Mouse (Mus musculus) forebrain, embryonic 13.5 days (tissue): ENCODE measurements at regions not wholly inside any gene's neighbourhood (a gene's known extent, or its start where the extent isn't known, plus 50 kb on each side); places are given as distances from the start of the nearest gene placed in this dataset.

ENCODE experiments used
- ATAC-seq: fragments of 200-750 bp; cut with Nextera tagmentation; 2 replicates; pipeline ENCODE4 v1.8.0; 2017
- H3K27ac ChIP-seq: fragments of 300-500 bp; sonication (generic); 2 replicates; pipeline ENCODE4 v1.5.1; 2015; ENCODE audit warnings: inconsistent platforms, mild to moderate bottlenecking, moderate library complexity
- H3K27me3 ChIP-seq: fragments of 300-500 bp; sonication (generic); 2 replicates; pipeline ENCODE4 v1.6.1; 2015; ENCODE audit warnings: mild to moderate bottlenecking, inconsistent platforms
- H3K36me3 ChIP-seq: fragments of 300-500 bp; sonication (generic); 2 replicates; pipeline ENCODE4 v1.6.1; 2015; ENCODE audit warnings: mild to moderate bottlenecking, inconsistent platforms; ENCODE audit not compliant: poor library complexity, severe bottlenecking
- H3K4me1 ChIP-seq: fragments of 300-500 bp; sonication (generic); 2 replicates; pipeline ENCODE4 v1.6.1; 2015; ENCODE audit warnings: inconsistent platforms
- H3K4me2 ChIP-seq: fragments of 300-500 bp; sonication (generic); 2 replicates; pipeline ENCODE4 v1.6.1; 2015; ENCODE audit warnings: inconsistent platforms, mild to moderate bottlenecking, moderate library complexity
- H3K4me3 ChIP-seq: fragments of 300-500 bp; sonication (generic); 2 replicates; pipeline ENCODE4 v1.5.1; 2015; ENCODE audit warnings: mild to moderate bottlenecking, inconsistent platforms
- H3K9ac ChIP-seq: fragments of 300-500 bp; sonication (generic); 2 replicates; pipeline ENCODE4 v1.6.1; 2015; ENCODE audit warnings: mild to moderate bottlenecking, inconsistent platforms
- H3K9me3 ChIP-seq: fragments of 300-500 bp; sonication (generic); replicated peaks from 2 replicates; pipeline ENCODE4 v1.6.1; 2016; ENCODE audit warnings: inconsistent platforms
- WGBS: fragments of 180-500 bp; shearing (Covaris S2); methylation state at CpG from one replicate; pipeline ENCODE4 v1.1.7; 2015; 5-methylcytosine and 5-hydroxymethylcytosine counted together

DNA sequence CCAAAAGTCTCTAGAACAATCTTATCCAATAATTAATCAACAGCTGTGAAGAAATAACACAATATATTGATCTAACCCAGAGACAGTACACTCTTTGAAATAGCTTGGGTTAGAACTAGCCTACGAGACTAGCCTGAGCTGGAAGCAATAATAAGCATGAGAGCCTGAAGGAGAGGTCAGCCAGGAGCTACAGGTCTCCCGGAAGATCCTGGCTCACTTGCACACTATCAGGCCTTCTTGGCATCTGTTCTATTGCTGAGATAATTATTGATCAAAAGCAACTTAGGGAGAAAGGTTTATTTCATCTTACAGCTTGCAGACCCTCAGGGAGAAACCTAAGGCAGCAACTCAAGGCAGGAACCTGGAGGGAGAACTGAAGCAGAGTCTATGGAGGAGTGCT, 64.0 kb upstream of the Hes1 start:
- Histone ChIP-seq H3K4me1 (peaks cover 6% of the 10 kb centered on the region), H3K9me3 (no peaks in the 10 kb centered on the region), H3K27me3 (peaks cover under 1% of the 10 kb centered on the region; the same call in 1 of the 2 replicates), H3K4me2 (no peak overlapping the region), H3K4me3 (no peak overlapping the region), H3K36me3 (no peaks in the 10 kb centered on the region), H3K9ac (no peak overlapping the region), H3K27ac (no peak overlapping the region)
- WGBS, result 84% methylated on average over 2 of the region's 2 CpGs
- ATAC-seq, result no peak

GRCm38 (mm10) chr16:30005124-30005523, 59.1 kb upstream of the Hes1 start:
- Histone ChIP-seq H3K9me3 (no peaks in the 10 kb centered on the region), H3K4me2 (no peak overlapping the region), H3K4me1 (peaks cover 19% of the 10 kb centered on the region), H3K4me3 (no peak overlapping the region), H3K27ac (no peak overlapping the region), H3K36me3 (no peaks in the 10 kb centered on the region), H3K27me3 (peaks cover 21% of the 10 kb centered on the region; the same call in 1 of the 2 replicates), H3K9ac (no peak overlapping the region)
- 74% methylated on average over 3 of the region's 3 CpGs for WGBS
- no peak for ATAC-seq

- Histone ChIP-seq H3K27me3 (peaks cover 26% of the 10 kb centered on the region; the same call in 1 of the 2 replicates), H3K36me3 (no peaks in the 10 kb centered on the region), H3K4me3 (no peak overlapping the region), H3K9ac (no peak overlapping the region), H3K4me1 (peaks cover 19% of the 10 kb centered on the region), H3K27ac (no peak overlapping the region), H3K9me3 (no peaks in the 10 kb centered on the region), H3K4me2 (no peak overlapping the region)
- no peak for ATAC-seq
- WGBS, result 60% methylated on average over 4 of the region's 4 CpGs
Measured at GRCm38 (mm10) chr16:30006826-30007225, 57.4 kb upstream of the Hes1 start.

- no peaks in the 10 kb centered on the region for H3K9me3 ChIP-seq
- H3K27me3 ChIP-seq, result peaks cover 28% of the 10 kb centered on the region; the same call in 1 of the 2 replicates
- peak overlapping the region; percentile 46 for H3K4me3 ChIP-seq
- H3K36me3 ChIP-seq, result no peaks in the 10 kb centered on the region
- ATAC-seq, result peak; percentile 97
- WGBS, result 1% methylated on average over 41 of the region's 62 CpGs
- H3K4me2 ChIP-seq, result peak overlapping the region; percentile 90
- peak overlapping the region; percentile 60 for H3K9ac ChIP-seq
- peak overlapping the region; percentile 46; the same call in 1 of the 2 replicates for H3K27ac ChIP-seq
- peaks cover 19% of the 10 kb centered on the region for H3K4me1 ChIP-seq
Measured at GRCm38 (mm10) chr16:30008451-30009357, 55.5 kb upstream of the Hes1 start.

DNA sequence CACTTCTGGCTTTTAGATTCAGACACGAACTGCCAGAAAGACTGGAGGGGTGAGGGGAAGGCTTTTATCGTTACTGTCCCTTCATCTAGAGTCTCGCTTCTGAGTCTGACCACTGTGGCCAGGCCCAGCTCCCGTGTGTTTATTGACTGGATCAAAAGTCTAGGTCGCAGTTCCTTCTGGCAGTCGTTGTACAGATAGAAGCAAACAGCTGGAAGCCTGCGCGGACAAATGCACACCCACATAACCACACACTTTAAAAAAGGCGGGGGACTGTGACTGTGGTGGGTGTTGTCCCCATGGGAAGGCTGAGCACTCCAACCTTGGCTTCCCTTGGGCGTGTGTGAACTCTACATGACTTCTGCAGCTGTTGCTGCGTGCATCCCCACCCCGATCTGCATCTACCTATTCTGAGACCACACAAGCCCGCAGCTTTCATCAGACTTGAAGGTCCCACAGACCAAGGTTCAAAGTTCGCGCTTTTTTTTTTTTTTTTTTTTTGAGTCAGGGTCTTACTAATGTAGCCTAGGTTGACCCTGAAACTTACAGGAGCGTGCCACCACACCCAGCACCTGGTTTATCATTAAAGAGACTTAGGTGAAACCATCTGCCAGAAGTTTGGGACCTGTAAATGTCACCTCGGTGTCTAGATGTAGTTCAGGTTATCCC, 54.5 kb upstream of the Hes1 start:
- peaks cover 28% of the 10 kb centered on the region; the same call in 1 of the 2 replicates for H3K27me3 ChIP-seq
- peak; percentile 13 for ATAC-seq
- peaks cover 19% of the 10 kb centered on the region for H3K4me1 ChIP-seq
- no peak overlapping the region for H3K9ac ChIP-seq
- no peaks in the 10 kb centered on the region for H3K9me3 ChIP-seq
- peak overlapping the region; percentile 46; the same call in 1 of the 2 replicates for H3K4me3 ChIP-seq
- H3K4me2 ChIP-seq, result peak overlapping the region; percentile 90
- no peak overlapping the region for H3K27ac ChIP-seq
- H3K36me3 ChIP-seq, result no peaks in the 10 kb centered on the region
- whole genome bisulfite sequencing, result 22% methylated on average over 17 of the region's 17 CpGs

- Histone ChIP-seq H3K27me3 (peaks cover 22% of the 10 kb centered on the region), H3K4me2 (no peak overlapping the region), H3K4me1 (peaks cover 23% of the 10 kb centered on the region), H3K9me3 (no peaks in the 10 kb centered on the region), H3K36me3 (no peaks in the 10 kb centered on the region), H3K9ac (no peak overlapping the region), H3K4me3 (no peak overlapping the region), H3K27ac (no peak overlapping the region)
- no peak for ATAC-seq
- 62% methylated on average over 2 of the region's 2 CpGs for WGBS
Measured at GRCm38 (mm10) chr16:30013123-30013522, 51.1 kb upstream of the Hes1 start.

GRCm38 (mm10) chr16:30013943-30014342, 50.2 kb upstream of the Hes1 start:
- no peak for ATAC-seq
- WGBS, result 88% methylated on average over 9 of the region's 9 CpGs

More at GRCm38 (mm10) chr16:30013943-30014342, 50.2 kb upstream of the Hes1 start:
- no peaks in the 10 kb centered on the region for H3K9me3 ChIP-seq
- no peak overlapping the region for H3K4me2 ChIP-seq
- no peak overlapping the region for H3K27ac ChIP-seq
- no peak overlapping the region for H3K4me3 ChIP-seq
- H3K27me3 ChIP-seq, result peaks cover 28% of the 10 kb centered on the region
- no peaks in the 10 kb centered on the region for H3K36me3 ChIP-seq
- no peak overlapping the region for H3K9ac ChIP-seq
- H3K4me1 ChIP-seq, result peaks cover 19% of the 10 kb centered on the region
